Mouse (Mus musculus): ENCODE results near the gene Ccnh. TPM values are rescaled to one million over a fixed set of nuclear protein-coding genes. Genes with fewer than 3 reads are reported as not detected.
A peak's percentile ranks its signal among the peaks of the same experiment; 100 is the strongest.
"Not testable (repeated sequence)": the region's sequence is repeated elsewhere in the genome, so short reads cannot be mapped to it uniquely, and the experiment has no call there.

The Ccnh gene
- 10 to 100 TPM; 53.5 to 63.1 TPM for total RNA-seq (2021)
- long read RNA-seq, transcript Ccnh-201 (9 exons, 2,045 nt), result major isoform, 71 of 87 reads
- long read RNA-seq, partial matches to known transcripts, result 5 of 87 reads
- long read RNA-seq, other reads (novel, unspliced or antisense), result 10 of 87 reads

- DNase-seq (ENCODE audit: low spot score in 2 of 2), result peak; percentile 90 to 95
Measured at GRCm38 (mm10) chr13:85188903-85189643, at the start of gene Ccnh. Ccnh (plus strand) TSS chr13:85189408.

DNA sequence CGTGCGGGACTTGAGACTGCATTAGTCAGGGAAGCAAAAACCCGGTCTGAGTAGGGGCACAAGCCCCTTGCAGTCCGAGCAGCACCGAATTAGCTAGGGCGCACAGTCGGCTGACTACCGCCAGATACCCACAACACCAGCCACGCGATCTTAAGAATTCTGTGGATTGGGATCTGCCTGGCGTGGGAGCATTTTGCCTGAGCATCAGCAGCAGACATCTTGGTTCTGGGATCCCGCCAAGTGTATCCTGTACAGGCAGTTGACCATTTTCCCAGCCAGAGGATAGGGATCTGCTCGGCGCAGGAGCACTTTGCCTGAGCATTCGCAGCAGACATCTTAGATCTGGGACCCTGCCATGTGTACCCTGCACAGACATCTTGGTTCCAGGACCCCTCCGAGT is 45.8 kb upstream of the Ccnh start:
- DNase-seq (ENCODE audit: low spot score in 2 of 2), result not testable (repeated sequence)

DNA sequence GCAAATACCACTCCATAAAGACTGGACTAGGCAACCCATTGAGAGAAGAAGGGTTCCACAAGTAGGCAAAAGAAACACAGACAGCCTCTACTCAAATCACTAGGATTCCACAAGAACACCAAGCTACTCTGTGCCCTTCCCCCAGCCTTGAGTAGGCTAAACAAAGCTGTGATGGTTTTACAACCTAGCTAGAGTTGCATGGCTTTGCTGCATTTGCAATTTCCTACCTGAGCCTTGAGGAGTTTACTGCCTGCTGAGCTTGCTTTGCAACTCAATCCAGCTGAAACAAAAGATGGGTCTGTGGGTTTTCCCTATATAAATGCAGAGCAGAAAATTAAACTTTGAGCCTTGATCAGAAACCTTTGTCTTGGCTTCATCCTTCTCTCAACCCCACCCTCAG is 42.7 kb upstream of the Ccnh start:
- no peak for DNase-seq (ENCODE audit: low spot score in 2 of 2)

DNA sequence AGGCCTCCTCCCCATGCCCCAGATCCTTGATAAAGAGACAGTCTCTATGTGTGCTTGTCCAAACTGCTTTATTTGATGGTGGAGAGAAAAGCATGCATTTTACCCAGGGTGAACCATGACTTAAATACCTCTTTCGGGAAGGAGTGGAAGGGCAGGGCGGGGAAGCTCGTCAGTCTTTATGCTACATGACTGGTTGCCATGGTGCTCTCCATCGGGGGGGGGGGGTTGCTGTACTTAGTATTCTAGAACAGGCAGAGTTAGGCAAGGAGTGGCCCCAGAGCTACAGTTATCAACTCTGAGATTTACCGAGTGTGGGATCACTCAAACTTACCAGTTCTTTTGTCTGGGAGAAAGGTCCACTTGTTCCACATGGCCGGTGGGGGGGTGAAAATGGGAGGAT is 34.5 kb upstream of the Ccnh start:
- DNase-seq (ENCODE audit: low spot score in 2 of 2), result no peak

GRCm38 (mm10) chr13:85159971-85160370 is 29.2 kb upstream of the Ccnh start:
- DNase-seq (ENCODE audit: low spot score in 2 of 2), result no peak

DNA sequence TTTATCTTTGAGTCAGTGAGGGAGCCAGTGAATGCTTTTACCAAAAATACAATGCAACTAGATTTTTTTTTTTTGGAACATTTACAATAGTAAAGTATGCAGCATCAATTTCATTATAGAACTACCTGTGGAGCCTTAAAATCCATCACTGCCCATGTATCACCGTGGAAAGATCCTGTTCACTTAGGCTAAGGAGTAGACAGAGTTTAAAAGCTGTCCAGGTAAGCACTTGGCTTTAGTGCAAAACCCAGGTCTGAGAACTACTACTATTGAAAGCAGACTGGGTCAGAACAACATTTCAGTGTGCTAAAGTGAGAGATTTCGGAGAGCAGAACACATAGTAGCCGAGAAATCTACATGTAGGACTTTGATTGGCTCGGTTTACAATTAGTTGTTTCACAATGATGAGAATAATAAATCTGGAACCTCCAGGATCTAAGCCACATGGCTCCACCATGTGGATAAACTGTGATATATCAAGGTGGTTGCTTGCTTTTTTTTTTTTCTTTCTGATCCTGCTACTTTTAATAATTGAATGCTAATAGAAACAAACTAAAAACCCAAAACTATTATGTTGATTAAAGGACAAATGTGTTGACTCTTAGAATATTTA is 24.6 kb upstream of the Ccnh start:
- DNase-seq (ENCODE audit: low spot score in 2 of 2), result peak in 1 of 2 experiments; percentile 45

DNA sequence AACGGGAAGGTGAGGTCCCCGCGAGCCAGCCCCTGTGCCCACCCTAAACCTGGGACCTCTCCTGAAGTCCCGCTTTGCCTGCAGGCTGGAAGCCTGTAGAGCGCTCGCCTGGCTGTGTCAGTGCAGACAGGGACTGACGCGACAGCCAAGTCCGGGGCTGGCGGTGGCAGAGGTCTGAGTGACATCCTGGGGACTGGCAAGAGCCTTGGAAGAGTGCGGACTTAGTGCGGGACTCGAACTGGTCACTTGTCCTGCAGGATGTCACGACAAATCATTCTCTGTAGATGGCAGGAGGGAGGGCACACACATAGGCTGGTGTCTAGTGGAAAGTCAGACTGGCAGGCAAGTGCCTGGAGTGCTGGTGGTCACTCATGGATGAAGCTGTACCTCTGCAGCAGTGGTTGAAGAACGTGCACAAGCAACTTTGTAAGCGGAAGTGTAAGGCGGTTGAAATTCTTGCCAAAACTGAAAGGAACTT is 475 bp downstream of the Ccnh start:
- DNase-seq (ENCODE audit: low spot score in 2 of 2), result no peak

- no peak for DNase-seq (ENCODE audit: low spot score in 2 of 2)
Measured at GRCm38 (mm10) chr13:85191253-85191652, 2.0 kb downstream of the Ccnh start.

- DNase-seq (ENCODE audit: low spot score in 2 of 2), result no peak
Measured at GRCm38 (mm10) chr13:85207493-85207892, 18.3 kb downstream of the Ccnh start.

GRCm38 (mm10) chr13:85208656-85209055 is 19.4 kb downstream of the Ccnh start:
- DNase-seq (ENCODE audit: low spot score in 2 of 2), result no peak

DNA sequence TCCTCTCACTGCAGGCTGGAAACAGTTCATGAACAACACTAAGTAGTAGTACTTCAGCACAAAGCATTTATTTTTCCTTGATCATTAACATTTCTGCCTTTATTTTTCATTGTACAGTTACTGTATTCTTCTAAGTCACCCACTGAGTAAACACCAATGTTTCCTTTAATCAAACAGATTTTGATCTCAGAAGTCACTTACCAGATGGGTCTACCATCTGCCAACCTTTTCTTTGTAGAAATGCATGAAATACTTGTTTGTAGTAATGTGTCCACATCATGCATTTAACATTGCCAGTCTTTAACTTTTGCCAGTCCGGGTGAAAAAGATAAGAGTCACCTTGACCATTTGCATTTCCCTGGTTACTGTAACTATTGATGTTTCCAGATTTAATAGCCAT is 21.1 kb downstream of the Ccnh start:
- peak in 1 of 2 experiments; percentile 57 for DNase-seq (ENCODE audit: low spot score in 2 of 2)

DNA sequence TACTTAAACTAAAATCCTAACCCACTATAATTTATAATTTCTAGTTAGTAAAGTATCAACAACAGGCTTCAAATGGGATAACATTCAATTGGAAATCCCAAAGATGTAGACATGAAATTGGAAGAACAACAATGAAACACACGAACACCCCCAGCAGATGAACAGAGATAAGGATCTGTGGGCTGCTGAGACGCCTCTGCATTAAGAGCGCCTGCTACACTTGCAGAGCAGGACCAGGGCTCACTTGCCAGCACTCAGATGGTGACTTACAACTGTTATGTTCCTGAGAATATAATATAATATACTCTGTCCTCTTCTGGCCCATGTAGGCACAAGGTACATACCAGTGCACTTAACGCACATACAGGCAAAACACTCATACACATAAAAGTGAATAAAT is 29.4 kb downstream of the Ccnh start:
- peak in 1 of 2 experiments; percentile 26 for DNase-seq (ENCODE audit: low spot score in 2 of 2)

- DNase-seq (ENCODE audit: low spot score in 2 of 2), result no peak
Measured at GRCm38 (mm10) chr13:85238760-85239159, 49.6 kb downstream of the Ccnh start.

Other genes with a start within 250 kb of the Ccnh start
- 10 to 100 TPM; 66.0 to 67.1 TPM for gene Rasa1, start 99.7 kb downstream of the Ccnh start, total RNA-seq (2021)

Data from layer of hippocampus, adult 18-20 months (tissue).